Mouse (Mus musculus): ENCODE data around the gene Opcml.

DNA sequence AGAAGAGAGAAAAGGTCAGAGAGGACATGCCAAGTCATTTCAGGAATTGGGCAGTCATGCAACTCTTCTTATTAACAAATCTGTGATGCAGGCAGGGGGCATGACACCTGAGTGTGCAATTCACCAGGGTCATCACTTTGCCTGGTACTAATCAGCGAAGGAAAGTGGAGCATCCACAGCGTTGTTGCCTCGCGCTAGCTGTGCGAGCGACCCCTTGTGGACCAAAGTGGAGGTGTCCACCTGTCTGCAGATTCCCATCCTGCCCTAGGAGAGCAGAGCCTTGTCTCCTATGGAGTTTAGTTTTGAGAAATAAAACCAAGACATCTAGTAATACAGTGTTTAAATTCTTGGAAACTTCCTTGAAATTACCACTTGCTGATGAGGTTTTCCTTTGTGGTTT lies 381.3 kb downstream of the Opcml start:
- TF ChIP-seq CTCF (IDR thresholded peaks at IDR 0.05; ENCODE audit: control insufficient read depth, insufficient read depth, low read length) = no peak
- TF ChIP-seq POLR2A (IDR thresholded peaks at IDR 0.05; ENCODE audit: borderline replicate concordance, control insufficient read depth, low read depth, low read length) = no peak
